Mouse (Mus musculus) intestine, embryonic 14.5 days (tissue): ENCODE results near the gene Ect2l. TPM values are rescaled to one million over a fixed set of nuclear protein-coding genes. Genes with fewer than 3 reads are reported as not detected.
A peak's percentile ranks its signal among the peaks of the same experiment; 100 is the strongest.

Experiments used
- ATAC-seq: fragments of 200-750 bp; cut with Nextera tagmentation; replicated peaks from 2 replicates; pipeline ENCODE4 v1.8.0; 2017; ENCODE audit warnings: low read depth, moderate number of reproducible peaks, moderate TSS enrichment, moderate library complexity; ENCODE audit not compliant: low FRiP score, low TSS enrichment
- DNase-seq: peaks from one replicate; pipeline ENCODE4 v3.0.0-alpha.2; 2018; ENCODE audit warnings: low spot score
- H3K27ac ChIP-seq: fragments of 300-500 bp; sonication (generic); 2 replicates; pipeline ENCODE4 v1.5.1; 2014; ENCODE audit warnings: low read depth, mild to moderate bottlenecking, control low read depth
- H3K27me3 ChIP-seq: fragments of 300-500 bp; sonication (generic); replicated peaks from 2 replicates; pipeline ENCODE4 v1.6.1; 2014; ENCODE audit warnings: low read length, control low read depth; ENCODE audit not compliant: control insufficient read depth, insufficient read depth
- H3K36me3 ChIP-seq: fragments of 300-500 bp; sonication (generic); 2 replicates; pipeline ENCODE4 v1.6.1; 2014; ENCODE audit warnings: low read length, control low read depth; ENCODE audit not compliant: control insufficient read depth, insufficient read depth
- H3K4me1 ChIP-seq: fragments of 300-500 bp; sonication (generic); replicated peaks from 2 replicates; pipeline ENCODE4 v1.6.1; 2014; ENCODE audit warnings: low read length, control low read depth, mixed read lengths; ENCODE audit not compliant: control insufficient read depth, insufficient read depth
- H3K4me2 ChIP-seq: fragments of 300-500 bp; sonication (generic); 2 replicates; pipeline ENCODE4 v1.6.1; 2014; ENCODE audit warnings: low read length
- H3K4me3 ChIP-seq: fragments of 300-500 bp; sonication (generic); 2 replicates; pipeline ENCODE4 v1.5.1; 2014; ENCODE audit warnings: low read depth, low read length, control low read depth, mixed read lengths
- H3K9ac ChIP-seq: fragments of 300-500 bp; sonication (generic); 2 replicates; pipeline ENCODE4 v1.6.1; 2014; ENCODE audit warnings: mild to moderate bottlenecking, low read length
- H3K9me3 ChIP-seq: fragments of 300-500 bp; sonication (generic); 2 replicates; pipeline ENCODE4 v1.6.1; 2016; ENCODE audit warnings: low read length, control low read depth; ENCODE audit not compliant: control insufficient read depth
- WGBS: fragments of 180-500 bp; shearing (Covaris S2); extraction: QIAGEN DNeasy Blood & Tissue Kit; methylation state at CpG from one replicate; pipeline ENCODE4 v1.1.7; 2014; 5-methylcytosine and 5-hydroxymethylcytosine counted together
- polyA plus RNA-seq: library from polyadenylated mRNA; unstranded; fragments of >200 nt; fragmentation: Nextera tagmentation; extraction: Ambion mirVana; gene quantifications from 2 replicates; pipeline ENCODE4 v1.2.1, GENCODE M21; 2014

Ect2l gene
- polyA plus RNA-seq = 0.38 TPM in 1 of 2 replicates, not detected in the other

DNA sequence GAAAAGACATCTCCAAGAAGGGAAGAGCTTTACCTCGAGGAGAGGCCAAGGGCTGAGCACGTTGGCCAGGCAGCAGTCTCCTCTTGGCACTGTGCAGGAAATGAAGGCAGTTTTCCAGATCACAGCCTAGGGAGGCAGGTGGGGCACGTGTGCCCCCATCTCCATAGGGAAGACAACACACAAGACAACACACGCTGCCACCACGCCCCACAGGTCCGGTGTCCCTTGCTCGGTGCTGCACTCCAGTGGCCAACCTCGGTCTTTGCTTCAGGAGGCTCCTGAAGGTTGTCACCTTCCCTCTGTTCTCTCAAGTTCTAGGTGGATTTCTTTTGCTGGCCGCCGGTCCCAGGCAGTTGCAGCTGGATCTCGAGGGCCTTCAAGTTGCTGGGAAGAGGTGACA, at the start of gene Ect2l:
Ect2l (minus strand) TSS at position 165 of the 400 bp plus-strand sequence.
- WGBS = 9% methylated on average over 11 of the region's 11 CpGs
- Histone ChIP-seq H3K27ac (no peak within 1 kb of the TSS), H3K36me3 (no peaks in the 10 kb centered on the region), H3K4me3 (no peak within 1 kb of the TSS), H3K4me1 (peaks cover 4% of the 10 kb centered on the region; the same call in 1 of the 2 replicates), H3K9ac (no peak within 1 kb of the TSS), H3K27me3 (no peaks in the 10 kb centered on the region), H3K4me2 (peak within 1 kb of the TSS; percentile 9; the same call in 1 of the 2 replicates), H3K9me3 (no peaks in the 10 kb centered on the region)
- peak; percentile 67 for DNase-seq
- peak; percentile 50; the same call in 1 of the 2 replicates for ATAC-seq

DNA sequence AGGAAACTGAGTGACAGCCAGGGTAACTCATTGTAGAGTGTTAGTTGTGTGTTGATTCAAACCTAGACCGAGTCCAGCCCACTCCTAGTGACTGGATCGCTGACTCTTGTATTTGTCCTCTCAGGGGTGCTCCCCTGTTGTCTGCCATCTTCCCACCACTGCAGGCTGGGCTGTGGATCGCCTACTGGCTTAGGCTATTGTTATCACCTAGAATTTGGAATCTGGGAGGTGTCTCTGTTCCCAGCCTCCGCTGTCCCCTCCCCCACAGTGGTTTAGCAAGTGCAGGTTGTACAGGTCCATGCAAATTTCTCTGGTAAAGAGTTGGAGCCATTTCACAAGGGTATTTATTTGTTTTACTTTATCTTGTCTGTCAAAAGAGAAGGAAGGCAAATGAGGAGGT, 40.7 kb upstream of the Ect2l start:
- H3K27me3 ChIP-seq = no peaks in the 10 kb centered on the region
- H3K4me3 ChIP-seq = no peak overlapping the region
- 69% methylated on average over 4 of the region's 4 CpGs for whole genome bisulfite sequencing
- H3K9me3 ChIP-seq = no peaks in the 10 kb centered on the region
- H3K36me3 ChIP-seq = no peaks in the 10 kb centered on the region
- H3K9ac ChIP-seq = no peak overlapping the region
- H3K4me1 ChIP-seq = no peaks in the 10 kb centered on the region
- DNase-seq (no peak), ATAC-seq (no peak)
- H3K27ac ChIP-seq = no peak overlapping the region
- H3K4me2 ChIP-seq = no peak overlapping the region

DNA sequence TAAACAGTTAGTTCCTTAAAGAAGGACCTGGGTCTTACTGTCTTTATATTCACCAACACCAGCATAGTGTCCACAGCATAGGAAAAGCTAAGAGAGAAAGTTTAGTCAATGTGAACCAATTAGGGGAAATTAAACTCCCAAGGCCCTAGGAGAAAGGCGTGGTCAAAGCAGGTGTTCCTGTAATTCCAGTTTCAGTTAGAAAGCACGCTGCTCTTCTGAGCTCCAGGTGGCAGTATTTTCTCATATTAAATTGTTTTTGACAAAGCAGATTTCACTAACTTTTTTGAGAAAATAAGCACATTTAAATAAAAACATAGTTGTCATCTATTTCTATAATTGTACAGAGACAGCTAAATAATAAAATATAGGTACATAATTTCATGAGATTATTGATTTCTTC, 32.9 kb upstream of the Ect2l start:
- 51% methylated on average over 2 of the region's 2 CpGs for WGBS
- Histone ChIP-seq H3K4me2 (no peak overlapping the region), H3K4me1 (no peaks in the 10 kb centered on the region), H3K27ac (no peak overlapping the region), H3K4me3 (no peak overlapping the region), H3K9me3 (no peaks in the 10 kb centered on the region), H3K36me3 (no peaks in the 10 kb centered on the region), H3K9ac (no peak overlapping the region), H3K27me3 (no peaks in the 10 kb centered on the region)
- DNase-seq (no peak), ATAC-seq (no peak)

DNA sequence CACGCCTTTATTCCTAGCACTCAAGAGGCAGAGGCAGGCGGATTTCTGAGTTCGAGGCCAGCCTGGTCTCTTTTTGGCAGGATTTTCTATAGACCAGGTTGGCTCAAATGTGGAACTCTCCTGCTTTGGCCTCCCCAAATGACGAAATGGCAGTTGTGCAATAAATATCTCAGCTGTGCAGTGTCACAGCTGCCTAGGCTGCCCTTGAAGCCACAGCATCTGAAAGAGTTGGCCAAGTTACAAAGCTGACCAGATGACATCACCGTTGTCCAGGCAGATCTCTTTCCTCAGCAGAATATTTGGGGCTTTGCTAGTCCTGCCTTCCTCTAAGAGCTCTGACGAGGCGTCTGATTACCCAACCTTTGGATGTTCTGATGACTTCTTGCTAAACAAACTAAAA, 26.5 kb upstream of the Ect2l start:
- no peak for ATAC-seq
- WGBS = 90% methylated on average over 7 of the region's 7 CpGs
- H3K36me3 ChIP-seq = no peaks in the 10 kb centered on the region
- H3K9me3 ChIP-seq = no peaks in the 10 kb centered on the region
- no peak overlapping the region for H3K4me3 ChIP-seq
- H3K9ac ChIP-seq = no peak overlapping the region
- DNase-seq = no peak
- no peak overlapping the region for H3K27ac ChIP-seq
- H3K4me1 ChIP-seq = peaks cover 5% of the 10 kb centered on the region; the same call in 1 of the 2 replicates
- no peak overlapping the region for H3K4me2 ChIP-seq
- H3K27me3 ChIP-seq = no peaks in the 10 kb centered on the region

DNA sequence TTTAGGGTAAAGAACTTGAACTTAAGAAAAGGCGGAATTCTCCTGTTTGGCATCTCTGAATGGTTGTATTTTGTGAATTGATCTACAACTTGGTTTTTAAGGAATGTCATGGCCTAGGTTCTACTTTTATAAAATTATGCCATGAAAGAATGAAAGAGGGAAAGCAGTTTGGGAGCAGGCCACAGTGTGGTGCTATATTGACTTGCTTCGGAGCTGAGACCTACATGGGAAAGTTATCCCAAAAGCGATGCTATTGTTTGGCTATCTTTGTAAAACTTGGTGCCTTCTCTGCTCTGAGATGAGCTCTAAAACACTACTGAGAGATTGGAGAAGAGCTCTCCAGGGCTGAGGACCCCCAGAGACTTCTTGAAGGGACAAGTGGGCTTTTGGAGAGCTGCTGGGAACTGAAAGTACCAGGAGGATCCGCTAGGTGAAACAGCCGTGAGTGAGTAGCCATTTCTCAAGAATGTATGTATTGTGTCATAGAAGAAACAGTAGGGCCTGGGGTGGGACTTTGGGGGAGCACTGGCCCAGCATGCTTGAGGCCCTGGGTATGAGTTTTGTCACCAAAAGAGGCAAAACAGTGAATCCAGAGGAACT, 25.7 kb upstream of the Ect2l start:
- Histone ChIP-seq H3K9me3 (no peaks in the 10 kb centered on the region), H3K4me3 (no peak overlapping the region), H3K9ac (no peak overlapping the region), H3K4me2 (no peak overlapping the region), H3K27me3 (no peaks in the 10 kb centered on the region), H3K27ac (no peak overlapping the region), H3K4me1 (peaks cover 5% of the 10 kb centered on the region; the same call in 1 of the 2 replicates), H3K36me3 (no peaks in the 10 kb centered on the region)
- ATAC-seq = no peak
- no peak for DNase-seq
- 83% methylated on average over 5 of the region's 5 CpGs for WGBS

DNA sequence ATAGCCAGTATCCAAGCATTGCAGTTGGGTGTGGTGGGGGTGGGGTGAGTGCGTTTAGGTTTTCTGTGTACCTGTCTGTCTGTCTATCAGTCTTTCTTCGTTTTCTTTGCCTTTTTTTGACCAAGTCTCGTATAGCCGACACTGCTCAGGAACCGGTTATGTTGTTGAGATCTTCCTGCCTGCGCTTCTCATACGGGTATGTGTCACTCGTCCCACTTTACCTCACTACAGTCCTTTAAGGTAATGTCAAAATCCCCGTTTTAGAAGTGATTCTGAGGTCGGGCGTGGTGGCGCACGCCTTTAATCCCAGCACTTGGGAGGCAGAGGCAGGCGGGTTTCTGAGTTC, 24.7 kb upstream of the Ect2l start:
- no peaks in the 10 kb centered on the region for H3K36me3 ChIP-seq
- peak; percentile 54 for ATAC-seq
- peak overlapping the region; percentile 71 for H3K4me3 ChIP-seq
- H3K4me1 ChIP-seq = peaks cover 5% of the 10 kb centered on the region; the same call in 1 of the 2 replicates
- no peak overlapping the region for H3K27ac ChIP-seq
- H3K4me2 ChIP-seq = peak overlapping the region; percentile 53
- WGBS = 13% methylated on average over 14 of the region's 14 CpGs
- H3K27me3 ChIP-seq = no peaks in the 10 kb centered on the region
- DNase-seq = no peak
- H3K9me3 ChIP-seq = no peaks in the 10 kb centered on the region
- peak overlapping the region; percentile 56 for H3K9ac ChIP-seq

DNA sequence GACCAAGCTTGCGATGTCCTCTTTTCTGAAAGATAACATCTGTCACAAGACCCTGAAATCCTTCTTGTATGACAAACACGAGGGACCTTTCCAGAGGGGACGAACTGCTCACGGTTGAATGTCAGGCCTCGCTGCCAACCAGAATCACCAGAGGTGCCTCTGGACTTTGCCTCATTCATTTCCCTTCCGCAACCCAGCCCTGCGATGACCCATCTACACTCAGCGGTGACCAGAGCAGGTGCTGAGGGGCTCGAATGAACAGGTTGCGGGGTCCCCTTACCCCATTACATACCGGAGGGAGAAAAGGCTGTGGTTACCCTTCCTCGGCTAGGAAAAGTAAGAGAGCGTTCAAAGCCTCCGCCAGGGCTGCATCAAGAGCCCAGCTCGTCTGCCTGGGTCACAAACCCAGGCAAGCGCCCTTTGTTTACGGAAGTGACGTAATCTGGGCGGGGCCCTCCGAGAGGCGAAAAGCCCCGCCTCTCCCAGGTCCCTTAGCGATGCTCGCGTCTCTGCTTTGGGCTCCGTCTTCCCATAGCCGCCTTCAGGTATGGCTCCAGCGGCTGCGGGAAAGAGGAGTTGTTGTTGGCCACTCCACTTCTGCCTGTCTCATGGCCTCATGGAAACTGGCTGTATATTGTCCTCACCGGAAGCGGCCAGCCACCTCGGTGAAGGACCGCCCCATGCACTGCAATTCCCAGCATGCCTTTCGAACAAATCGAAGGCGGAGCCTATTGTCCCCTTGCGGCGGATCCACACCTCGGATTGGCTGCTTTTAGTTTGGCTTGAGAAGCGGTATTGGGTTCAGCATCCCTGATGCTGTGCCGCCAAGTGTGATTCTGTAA, 24.1 kb upstream of the Ect2l start, which contains the start of gene Ccdc28a:
Ccdc28a (minus strand) TSS at position 439 of the 842 bp plus-strand sequence.
- Histone ChIP-seq H3K9ac (peak within 1 kb of the TSS; percentile 56), H3K4me1 (peaks cover 5% of the 10 kb centered on the region; the same call in 1 of the 2 replicates), H3K4me3 (peak within 1 kb of the TSS; percentile 71), H3K36me3 (no peaks in the 10 kb centered on the region), H3K4me2 (peak within 1 kb of the TSS; percentile 62), H3K9me3 (no peaks in the 10 kb centered on the region), H3K27ac (no peak within 1 kb of the TSS; the same call in 1 of the 2 replicates), H3K27me3 (no peaks in the 10 kb centered on the region)
- ATAC-seq (peak; percentile 99), DNase-seq (peak; percentile 99)
- 2% methylated on average over 41 of the region's 41 CpGs for WGBS

DNA sequence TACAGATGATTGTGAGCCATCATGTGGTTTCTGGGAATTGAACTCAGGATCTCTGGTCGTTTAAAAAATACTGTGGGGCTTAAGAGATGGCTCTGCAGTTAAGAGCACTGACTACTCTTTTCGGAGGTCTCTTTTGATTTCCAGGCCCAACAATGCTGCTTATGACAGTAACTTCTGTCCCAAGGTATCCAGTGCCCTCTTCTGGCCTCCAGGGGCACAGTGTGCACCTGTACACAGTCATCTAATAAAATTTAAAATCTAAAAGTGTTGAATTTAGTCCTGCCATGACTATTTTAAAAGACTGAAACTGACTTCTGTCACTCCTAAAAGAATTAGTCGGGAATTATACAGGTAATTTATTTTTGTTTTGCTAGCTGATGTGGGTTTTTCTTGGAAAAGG, 23.2 kb upstream of the Ect2l start:
- H3K9ac ChIP-seq = no peak overlapping the region
- no peak for ATAC-seq
- no peaks in the 10 kb centered on the region for H3K36me3 ChIP-seq
- H3K4me3 ChIP-seq = 0 out of 2 replicates have a peak overlapping the region, but pooled peaks have one; percentile 71
- H3K4me1 ChIP-seq = peaks cover 5% of the 10 kb centered on the region; the same call in 1 of the 2 replicates
- H3K9me3 ChIP-seq = no peaks in the 10 kb centered on the region
- 55% methylated on average over 3 of the region's 3 CpGs for WGBS
- peak overlapping the region; percentile 62 for H3K4me2 ChIP-seq
- no peaks in the 10 kb centered on the region for H3K27me3 ChIP-seq
- H3K27ac ChIP-seq = no peak overlapping the region
- DNase-seq = no peak
